In genomic region chr13:47576516-47576915, GRCm38 (mm10) we compare ENCODE assay signal across 10 mouse cellular contexts.
DNase-seq lines count a peak whose midpoint lies in the region; ATAC-seq and TF ChIP-seq lines count a peak whose summit lies in the region.
"Had no signal": no experiment of that assay in that cellular context is flagged by ENCODE, and none has a peak within 500 bp of the region (broad histone marks: within the 10 kb centered on the region; RNA-seq: fewer than 3 reads in every experiment).

No protein-coding gene starts in this region.

- TF ChIP-seq EP300 in ES-Bruce4 (IDR thresholded peaks at IDR 0.05; ENCODE audit: insufficient read depth, low read depth, low read length) = no peak

- no peak overlapping the region for H3K27ac ChIP-seq in kidney, embryonic 14.5 days (ENCODE audit: low read depth, low read length)
- no peak overlapping the region for H3K27ac ChIP-seq in ES-Bruce4 (ENCODE audit: insufficient read depth, low read length)
- H3K27ac ChIP-seq in kidney, postnatal 0 days = no peak overlapping the region
- H3K27ac ChIP-seq: hindbrain, embryonic 15.5 days; limb, embryonic 13.5 days had no signal

- 73% methylated on average over 3 of the region's 3 CpGs for WGBS in kidney, embryonic 14.5 days
- 73% methylated on average over 3 of the region's 3 CpGs for WGBS in kidney, postnatal 0 days

- H3K4me3 ChIP-seq in kidney, embryonic 14.5 days (ENCODE audit: low read length) = no peak overlapping the region
- H3K4me3 ChIP-seq in ES-Bruce4 (ENCODE audit: low read depth, low read length) = no peak overlapping the region
- H3K4me3 ChIP-seq in kidney, postnatal 0 days (replicated peaks; ENCODE audit: low read depth, low read length) = no peak overlapping the region
- H3K4me3 ChIP-seq: hindbrain, embryonic 15.5 days; limb, embryonic 13.5 days had no signal

- no peaks in the 10 kb centered on the region for H3K27me3 ChIP-seq in kidney, embryonic 14.5 days (ENCODE audit: control insufficient read depth, insufficient read depth, low read length)
- no peaks in the 10 kb centered on the region for H3K27me3 ChIP-seq in ES-Bruce4 (ENCODE audit: control insufficient read depth, insufficient read depth, low read length, poor library complexity, severe bottlenecking)
- H3K27me3 ChIP-seq in kidney, postnatal 0 days (ENCODE audit: insufficient read depth, low read length) = no peaks in the 10 kb centered on the region
- H3K27me3 ChIP-seq: hindbrain, embryonic 15.5 days; limb, embryonic 13.5 days had no signal

- H3K9me3 ChIP-seq in kidney, embryonic 14.5 days (ENCODE audit: control insufficient read depth, low read length) = no peaks in the 10 kb centered on the region
- no peaks in the 10 kb centered on the region for H3K9me3 ChIP-seq in ES-Bruce4 (replicated peaks; ENCODE audit: control insufficient read depth, insufficient read depth, low read length, poor library complexity, severe bottlenecking)
- no peaks in the 10 kb centered on the region for H3K9me3 ChIP-seq in kidney, postnatal 0 days (replicated peaks; ENCODE audit: low read length)
- H3K9me3 ChIP-seq: hindbrain, embryonic 15.5 days; limb, embryonic 13.5 days had no signal

- H3K4me1 ChIP-seq in kidney, embryonic 14.5 days (ENCODE audit: control insufficient read depth, insufficient read depth, low read length) = no peaks in the 10 kb centered on the region
- no peaks in the 10 kb centered on the region for H3K4me1 ChIP-seq in ES-Bruce4 (ENCODE audit: control insufficient read depth, insufficient read depth, low read length)
- no peaks in the 10 kb centered on the region for H3K4me1 ChIP-seq in kidney, postnatal 0 days (replicated peaks; ENCODE audit: insufficient read depth, low read length)
- H3K4me1 ChIP-seq: hindbrain, embryonic 15.5 days; limb, embryonic 13.5 days had no signal

- no peaks in the 10 kb centered on the region for H3K36me3 ChIP-seq in kidney, embryonic 14.5 days (ENCODE audit: control insufficient read depth, insufficient read depth, low read length)
- no peaks in the 10 kb centered on the region for H3K36me3 ChIP-seq in ES-Bruce4 (ENCODE audit: control insufficient read depth, insufficient read depth, low read length, poor library complexity, severe bottlenecking)
- H3K36me3 ChIP-seq in kidney, postnatal 0 days (ENCODE audit: insufficient read depth, low read length) = no peaks in the 10 kb centered on the region
- H3K36me3 ChIP-seq: hindbrain, embryonic 15.5 days; limb, embryonic 13.5 days had no signal

- DNase-seq in kidney, adult 11 months = peak; percentile 4
- peak; percentile 25 for DNase-seq in 416B (ENCODE audit: low read depth)
- no peak for DNase-seq in kidney, postnatal 0 days (ENCODE audit: low spot score)
- DNase-seq in ovary, postnatal 14 days (ENCODE audit: low spot score) = no peak
- DNase-seq: thymus, postnatal 36 days had no signal

- H3K9ac ChIP-seq in kidney, embryonic 14.5 days (ENCODE audit: low read depth, low read length) = no peak overlapping the region
- no peak overlapping the region for H3K9ac ChIP-seq in ES-Bruce4 (ENCODE audit: low read depth, poor library complexity, severe bottlenecking)
- H3K9ac ChIP-seq in kidney, postnatal 0 days (ENCODE audit: low read depth, low read length) = no peak overlapping the region
- H3K9ac ChIP-seq: hindbrain, embryonic 15.5 days; limb, embryonic 13.5 days had no signal

- no peak for TF ChIP-seq POLR2A in ES-Bruce4 (IDR thresholded peaks at IDR 0.05; ENCODE audit: insufficient read depth, low read length)

- no peak for ATAC-seq in kidney, embryonic 14.5 days (ENCODE audit: low FRiP score, low TSS enrichment)
- no peak for ATAC-seq in kidney, postnatal 0 days (replicated peaks; ENCODE audit: low FRiP score, low read depth)
- no peak for ATAC-seq in megakaryocyte-erythroid progenitor cell, adult 5-6 weeks (replicated peaks; ENCODE audit: low FRiP score, low TSS enrichment, poor library complexity, severe bottlenecking)

- H3K4me2 ChIP-seq in kidney, embryonic 14.5 days (replicated peaks; ENCODE audit: low read depth, low read length) = no peak overlapping the region
- no peak overlapping the region for H3K4me2 ChIP-seq in kidney, postnatal 0 days (ENCODE audit: low read length)
- H3K4me2 ChIP-seq: hindbrain, embryonic 15.5 days; limb, embryonic 13.5 days had no signal

- peak; percentile 65 for TF ChIP-seq CTCF in ES-Bruce4 (IDR thresholded peaks at IDR 0.05; ENCODE audit: low read depth, low read length)
- TF ChIP-seq CTCF in kidney, postnatal 0 days (IDR thresholded peaks at IDR 0.05; ENCODE audit: low read depth) = peak; percentile 62

Comparison
In these comparisons a context has a peak if more than half of its experiments do, and no peak if none do; other contexts are left out.
1. DNase-seq: peak in kidney, adult 11 months (single experiment) and 416B (single experiment); none in kidney, postnatal 0 days (single experiment) and ovary, postnatal 14 days (single experiment).